Mouse (Mus musculus): Measurements from ENCODE around the gene Slc2a13.

Gene Slc2a13

DNA sequence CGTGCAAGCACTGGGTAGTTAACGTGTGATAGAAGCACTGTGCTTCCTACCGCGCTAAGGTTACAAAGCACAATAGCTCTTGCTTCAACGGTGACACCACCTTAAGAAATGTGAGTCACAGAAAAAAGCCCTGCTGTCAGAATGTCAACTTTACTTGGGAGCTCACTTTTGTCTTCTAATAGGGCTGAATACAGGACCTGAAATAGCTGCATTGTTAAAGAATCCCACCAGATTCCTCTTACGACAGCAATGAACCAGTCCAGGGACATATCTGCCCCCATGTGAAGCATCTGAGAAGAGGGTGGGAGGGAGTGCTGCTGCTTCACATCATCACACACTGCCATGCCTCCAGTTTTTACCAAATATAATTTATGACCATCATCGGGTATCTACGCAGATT lies 129.6 kb downstream of the Slc2a13 start:
- H3K9me3 ChIP-seq (ENCODE audit: low read length) = peaks cover 6% of the 10 kb centered on the region
- no peak overlapping the region for H3K4me3 ChIP-seq (replicated peaks; ENCODE audit: low read length)
- no peaks in the 10 kb centered on the region for H3K36me3 ChIP-seq (ENCODE audit: insufficient read depth, low read length)
- H3K27me3 ChIP-seq (ENCODE audit: insufficient read depth, low read length) = no peaks in the 10 kb centered on the region
- peaks cover 5% of the 10 kb centered on the region; the same call in 1 of the 2 replicates for H3K4me1 ChIP-seq (replicated peaks; ENCODE audit: low read depth, low read length)
- TF ChIP-seq CTCF (conservative IDR thresholded peaks at IDR 0.05; ENCODE audit: low read length) = no peak
- no peak for TF ChIP-seq NANOG (IDR thresholded peaks at IDR 0.05; ENCODE audit: borderline replicate concordance, low read length)
- TF ChIP-seq POU5F1 (IDR thresholded peaks at IDR 0.05; ENCODE audit: borderline replicate concordance, low read length) = no peak

GRCm38 (mm10) chr15:91439883-91440282 lies 133.2 kb downstream of the Slc2a13 start:
- H3K36me3 ChIP-seq (ENCODE audit: insufficient read depth, low read length) = no peaks in the 10 kb centered on the region
- TF ChIP-seq POU5F1 (IDR thresholded peaks at IDR 0.05; ENCODE audit: borderline replicate concordance, low read length) (no peak), CTCF (conservative IDR thresholded peaks at IDR 0.05; ENCODE audit: low read length) (no peak), NANOG (IDR thresholded peaks at IDR 0.05; ENCODE audit: borderline replicate concordance, low read length) (no peak)
- no peaks in the 10 kb centered on the region for H3K27me3 ChIP-seq (ENCODE audit: insufficient read depth, low read length)
- no peaks in the 10 kb centered on the region for H3K4me1 ChIP-seq (replicated peaks; ENCODE audit: low read depth, low read length)
- H3K4me3 ChIP-seq (replicated peaks; ENCODE audit: low read length) = no peak overlapping the region
- H3K9me3 ChIP-seq (ENCODE audit: low read length) = peaks cover 6% of the 10 kb centered on the region

DNA sequence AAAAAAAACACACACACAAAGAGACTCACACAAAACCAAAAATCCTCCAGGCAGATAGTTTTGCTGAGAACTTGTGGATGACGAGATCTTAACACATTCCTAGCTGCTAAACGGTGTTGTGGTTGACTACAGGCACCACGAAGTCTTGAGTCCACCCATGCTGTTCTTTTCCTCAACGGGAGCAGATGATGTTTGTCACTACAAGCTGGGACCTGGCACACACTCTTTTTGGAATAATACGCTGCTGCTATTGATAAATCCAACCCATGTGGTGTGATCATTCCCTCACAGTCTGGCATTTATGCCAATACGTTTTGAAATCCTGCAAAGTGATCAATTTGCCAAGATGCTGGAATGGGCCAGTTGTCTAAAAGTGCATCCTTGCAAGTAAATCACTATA lies 147.6 kb downstream of the Slc2a13 start:
- Histone ChIP-seq H3K4me1 (replicated peaks; ENCODE audit: low read depth, low read length) (no peaks in the 10 kb centered on the region), H3K9me3 (ENCODE audit: low read length) (peaks cover 41% of the 10 kb centered on the region), H3K36me3 (ENCODE audit: insufficient read depth, low read length) (no peaks in the 10 kb centered on the region), H3K27me3 (ENCODE audit: insufficient read depth, low read length) (no peaks in the 10 kb centered on the region), H3K4me3 (replicated peaks; ENCODE audit: low read length) (no peak overlapping the region)
- no peak for TF ChIP-seq POU5F1 (IDR thresholded peaks at IDR 0.05; ENCODE audit: borderline replicate concordance, low read length)
- TF ChIP-seq CTCF (conservative IDR thresholded peaks at IDR 0.05; ENCODE audit: low read length) = no peak
- no peak for TF ChIP-seq NANOG (IDR thresholded peaks at IDR 0.05; ENCODE audit: borderline replicate concordance, low read length)

DNA sequence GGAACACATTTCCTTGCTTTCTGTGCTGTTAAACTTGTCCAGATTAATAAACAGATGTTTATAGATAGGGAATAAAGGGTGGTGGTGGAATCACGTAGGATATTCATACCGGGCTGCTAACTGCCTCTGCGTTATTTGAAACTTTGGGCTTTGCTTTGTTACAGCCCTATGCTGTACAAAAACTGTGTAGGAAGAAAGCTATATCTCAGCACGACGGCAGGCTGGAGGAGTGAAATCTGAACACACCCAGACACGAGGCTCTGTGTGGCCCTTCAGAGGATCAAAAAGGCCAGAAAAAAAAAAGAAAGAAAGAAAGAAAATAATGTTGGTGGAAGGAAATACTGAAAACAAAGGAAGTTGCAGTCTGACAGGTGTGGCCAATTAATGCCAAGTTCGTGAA lies 166.1 kb downstream of the Slc2a13 start:
- no peak for TF ChIP-seq POU5F1 (IDR thresholded peaks at IDR 0.05; ENCODE audit: borderline replicate concordance, low read length)
- TF ChIP-seq CTCF (conservative IDR thresholded peaks at IDR 0.05; ENCODE audit: low read length) = no peak
- no peak for TF ChIP-seq NANOG (IDR thresholded peaks at IDR 0.05; ENCODE audit: borderline replicate concordance, low read length)
- no peaks in the 10 kb centered on the region for H3K36me3 ChIP-seq (ENCODE audit: insufficient read depth, low read length)
- H3K4me3 ChIP-seq (replicated peaks; ENCODE audit: low read length) = no peak overlapping the region
- H3K9me3 ChIP-seq (ENCODE audit: low read length) = peaks cover under 1% of the 10 kb centered on the region; the same call in 1 of the 2 replicates
- H3K4me1 ChIP-seq (replicated peaks; ENCODE audit: low read depth, low read length) = no peaks in the 10 kb centered on the region
- no peaks in the 10 kb centered on the region for H3K27me3 ChIP-seq (ENCODE audit: insufficient read depth, low read length)

- H3K27me3 ChIP-seq (ENCODE audit: insufficient read depth, low read length) = no peaks in the 10 kb centered on the region
- no peak overlapping the region for H3K4me3 ChIP-seq (replicated peaks; ENCODE audit: low read length)
- peaks cover 11% of the 10 kb centered on the region for H3K9me3 ChIP-seq (ENCODE audit: low read length)
- no peaks in the 10 kb centered on the region for H3K36me3 ChIP-seq (ENCODE audit: insufficient read depth, low read length)
- no peak for TF ChIP-seq POU5F1 (IDR thresholded peaks at IDR 0.05; ENCODE audit: borderline replicate concordance, low read length)
- no peak for TF ChIP-seq NANOG (IDR thresholded peaks at IDR 0.05; ENCODE audit: borderline replicate concordance, low read length)
- TF ChIP-seq CTCF (conservative IDR thresholded peaks at IDR 0.05; ENCODE audit: low read length) = no peak
- no peaks in the 10 kb centered on the region for H3K4me1 ChIP-seq (replicated peaks; ENCODE audit: low read depth, low read length)
Measured at GRCm38 (mm10) chr15:91395165-91395564, 177.9 kb downstream of the Slc2a13 start.

DNA sequence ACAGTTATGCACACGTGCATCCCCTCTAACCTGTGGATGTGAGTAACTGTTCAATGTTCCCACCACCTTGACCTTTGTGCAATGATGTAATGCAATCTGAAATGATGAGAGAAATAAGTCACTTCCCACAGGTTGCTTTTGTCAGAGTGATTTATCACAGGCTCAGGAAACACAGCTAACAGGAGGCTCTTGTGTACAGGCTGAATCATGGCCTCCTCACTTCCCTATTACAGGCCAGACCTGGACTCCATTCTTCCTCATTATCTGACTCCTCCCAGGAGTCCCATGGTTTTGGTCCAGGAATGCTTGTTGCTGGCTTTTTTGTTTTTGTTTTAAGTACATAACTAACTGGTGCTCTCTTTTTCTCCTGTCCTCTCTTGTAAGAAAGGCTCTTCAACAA lies 189.4 kb downstream of the Slc2a13 start:
- no peak overlapping the region for H3K4me3 ChIP-seq (replicated peaks; ENCODE audit: low read length)
- H3K27me3 ChIP-seq (ENCODE audit: insufficient read depth, low read length) = no peaks in the 10 kb centered on the region
- no peaks in the 10 kb centered on the region for H3K9me3 ChIP-seq (ENCODE audit: low read length)
- no peaks in the 10 kb centered on the region for H3K4me1 ChIP-seq (replicated peaks; ENCODE audit: low read depth, low read length)
- no peaks in the 10 kb centered on the region for H3K36me3 ChIP-seq (ENCODE audit: insufficient read depth, low read length)
- no peak for TF ChIP-seq CTCF (conservative IDR thresholded peaks at IDR 0.05; ENCODE audit: low read length)
- TF ChIP-seq POU5F1 (IDR thresholded peaks at IDR 0.05; ENCODE audit: borderline replicate concordance, low read length) = no peak
- TF ChIP-seq NANOG (IDR thresholded peaks at IDR 0.05; ENCODE audit: borderline replicate concordance, low read length) = no peak

- H3K4me3 ChIP-seq (replicated peaks; ENCODE audit: low read length) = no peak overlapping the region
- H3K36me3 ChIP-seq (ENCODE audit: insufficient read depth, low read length) = no peaks in the 10 kb centered on the region
- no peaks in the 10 kb centered on the region for H3K27me3 ChIP-seq (ENCODE audit: insufficient read depth, low read length)
- TF ChIP-seq CTCF (conservative IDR thresholded peaks at IDR 0.05; ENCODE audit: low read length) (no peak), NANOG (IDR thresholded peaks at IDR 0.05; ENCODE audit: borderline replicate concordance, low read length) (no peak), POU5F1 (IDR thresholded peaks at IDR 0.05; ENCODE audit: borderline replicate concordance, low read length) (no peak)
- no peaks in the 10 kb centered on the region for H3K9me3 ChIP-seq (ENCODE audit: low read length)
- H3K4me1 ChIP-seq (replicated peaks; ENCODE audit: low read depth, low read length) = no peaks in the 10 kb centered on the region
Measured at GRCm38 (mm10) chr15:91382606-91383005, 190.5 kb downstream of the Slc2a13 start.

GRCm38 (mm10) chr15:91381864-91382263 lies 191.2 kb downstream of the Slc2a13 start:
- Histone ChIP-seq H3K4me1 (replicated peaks; ENCODE audit: low read depth, low read length) (no peaks in the 10 kb centered on the region), H3K36me3 (ENCODE audit: insufficient read depth, low read length) (no peaks in the 10 kb centered on the region), H3K27me3 (ENCODE audit: insufficient read depth, low read length) (no peaks in the 10 kb centered on the region), H3K9me3 (ENCODE audit: low read length) (no peaks in the 10 kb centered on the region), H3K4me3 (replicated peaks; ENCODE audit: low read length) (no peak overlapping the region)
- TF ChIP-seq CTCF (conservative IDR thresholded peaks at IDR 0.05; ENCODE audit: low read length) (no peak), POU5F1 (IDR thresholded peaks at IDR 0.05; ENCODE audit: borderline replicate concordance, low read length) (no peak), NANOG (IDR thresholded peaks at IDR 0.05; ENCODE audit: borderline replicate concordance, low read length) (no peak)

GRCm38 (mm10) chr15:91378751-91379325 lies 194.2 kb downstream of the Slc2a13 start:
- Histone ChIP-seq H3K4me3 (replicated peaks; ENCODE audit: low read length) (no peak overlapping the region), H3K36me3 (ENCODE audit: insufficient read depth, low read length) (no peaks in the 10 kb centered on the region), H3K9me3 (ENCODE audit: low read length) (no peaks in the 10 kb centered on the region), H3K4me1 (replicated peaks; ENCODE audit: low read depth, low read length) (no peaks in the 10 kb centered on the region), H3K27me3 (ENCODE audit: insufficient read depth, low read length) (no peaks in the 10 kb centered on the region)
- TF ChIP-seq CTCF (conservative IDR thresholded peaks at IDR 0.05; ENCODE audit: low read length) = no peak
- no peak for TF ChIP-seq POU5F1 (IDR thresholded peaks at IDR 0.05; ENCODE audit: borderline replicate concordance, low read length)
- TF ChIP-seq NANOG (IDR thresholded peaks at IDR 0.05; ENCODE audit: borderline replicate concordance, low read length) = no peak
